Mouse (Mus musculus): ENCODE measurements around the gene Tbc1d10a. TPM values are rescaled to one million over a fixed set of nuclear protein-coding genes. Genes with fewer than 3 reads are reported as not detected.

The Tbc1d10a gene
- polyA plus RNA-seq, 1 experiment from 2014 or later, result 20.9 TPM

GRCm38 (mm10) chr11:4223393-4224188 is 37.0 kb downstream of the Tbc1d10a start:
- ATAC-seq (replicated peaks; ENCODE audit: extremely low read depth, insufficient read depth, low FRiP score), result no peak
- 36% methylated on average over 5 of the region's 7 CpGs for WGBS
- Histone ChIP-seq H3K36me3 (ENCODE audit: control insufficient read depth, insufficient read depth) (no peaks in the 10 kb centered on the region), H3K4me3 (ENCODE audit: low read length) (no peak overlapping the region), H3K9me3 (replicated peaks; ENCODE audit: control insufficient read depth, low read length) (no peaks in the 10 kb centered on the region), H3K27ac (ENCODE audit: low read length) (no peak overlapping the region), H3K9ac (ENCODE audit: low read length) (no peak overlapping the region), H3K4me1 (ENCODE audit: control insufficient read depth, insufficient read depth, low read length) (peaks cover 7% of the 10 kb centered on the region), H3K27me3 (ENCODE audit: control insufficient read depth, insufficient read depth, low read length) (no peaks in the 10 kb centered on the region), H3K4me2 (ENCODE audit: low read depth, low read length) (no peak overlapping the region)

- ATAC-seq (replicated peaks; ENCODE audit: extremely low read depth, insufficient read depth, low FRiP score), result no peak
- H3K36me3 ChIP-seq (ENCODE audit: control insufficient read depth, insufficient read depth), result no peaks in the 10 kb centered on the region
- no peak overlapping the region for H3K27ac ChIP-seq (ENCODE audit: low read length)
- no peaks in the 10 kb centered on the region for H3K27me3 ChIP-seq (ENCODE audit: control insufficient read depth, insufficient read depth, low read length)
- H3K4me1 ChIP-seq (ENCODE audit: control insufficient read depth, insufficient read depth, low read length), result peaks cover 2% of the 10 kb centered on the region
- H3K4me3 ChIP-seq (ENCODE audit: low read length), result no peak overlapping the region
- no peaks in the 10 kb centered on the region for H3K9me3 ChIP-seq (replicated peaks; ENCODE audit: control insufficient read depth, low read length)
- no peak overlapping the region for H3K9ac ChIP-seq (ENCODE audit: low read length)
- H3K4me2 ChIP-seq (ENCODE audit: low read depth, low read length), result no peak overlapping the region
- 50% methylated on average over 2 of the region's 2 CpGs for WGBS
Observed at GRCm38 (mm10) chr11:4224223-4224622, 37.6 kb downstream of the Tbc1d10a start.

- no peak for ATAC-seq (replicated peaks; ENCODE audit: extremely low read depth, insufficient read depth, low FRiP score)
Observed at GRCm38 (mm10) chr11:4226569-4227325, 40.2 kb downstream of the Tbc1d10a start.

GRCm38 (mm10) chr11:4228463-4228862 is 41.9 kb downstream of the Tbc1d10a start:
- no peak overlapping the region for H3K4me3 ChIP-seq (ENCODE audit: low read length)
- no peak overlapping the region for H3K27ac ChIP-seq (ENCODE audit: low read length)
- 29% methylated on average over 8 of the region's 8 CpGs for WGBS
- H3K4me1 ChIP-seq (ENCODE audit: control insufficient read depth, insufficient read depth, low read length), result no peaks in the 10 kb centered on the region
- no peaks in the 10 kb centered on the region for H3K9me3 ChIP-seq (replicated peaks; ENCODE audit: control insufficient read depth, low read length)
- no peaks in the 10 kb centered on the region for H3K27me3 ChIP-seq (ENCODE audit: control insufficient read depth, insufficient read depth, low read length)
- no peak overlapping the region for H3K9ac ChIP-seq (ENCODE audit: low read length)
- H3K4me2 ChIP-seq (ENCODE audit: low read depth, low read length), result no peak overlapping the region
- no peaks in the 10 kb centered on the region for H3K36me3 ChIP-seq (ENCODE audit: control insufficient read depth, insufficient read depth)
- no peak for ATAC-seq (replicated peaks; ENCODE audit: extremely low read depth, insufficient read depth, low FRiP score)

More at GRCm38 (mm10) chr11:4226569-4227325, 40.2 kb downstream of the Tbc1d10a start:
- Histone ChIP-seq H3K4me1 (ENCODE audit: control insufficient read depth, insufficient read depth, low read length) (no peaks in the 10 kb centered on the region), H3K27ac (ENCODE audit: low read length) (no peak overlapping the region), H3K9me3 (replicated peaks; ENCODE audit: control insufficient read depth, low read length) (no peaks in the 10 kb centered on the region), H3K4me3 (ENCODE audit: low read length) (no peak overlapping the region), H3K36me3 (ENCODE audit: control insufficient read depth, insufficient read depth) (no peaks in the 10 kb centered on the region), H3K4me2 (ENCODE audit: low read depth, low read length) (no peak overlapping the region), H3K27me3 (ENCODE audit: control insufficient read depth, insufficient read depth, low read length) (no peaks in the 10 kb centered on the region), H3K9ac (ENCODE audit: low read length) (no peak overlapping the region)
- 74% methylated on average over 5 of the region's 5 CpGs for WGBS

GRCm38 (mm10) chr11:4229841-4230240 is 43.3 kb downstream of the Tbc1d10a start:
- H3K9ac ChIP-seq (ENCODE audit: low read length), result no peak overlapping the region
- no peak for ATAC-seq (replicated peaks; ENCODE audit: extremely low read depth, insufficient read depth, low FRiP score)
- no peak overlapping the region for H3K27ac ChIP-seq (ENCODE audit: low read length)
- no peaks in the 10 kb centered on the region for H3K9me3 ChIP-seq (replicated peaks; ENCODE audit: control insufficient read depth, low read length)
- H3K36me3 ChIP-seq (ENCODE audit: control insufficient read depth, insufficient read depth), result no peaks in the 10 kb centered on the region
- H3K4me2 ChIP-seq (ENCODE audit: low read depth, low read length), result no peak overlapping the region
- WGBS, result 67% methylated on average over 4 of the region's 4 CpGs
- H3K4me1 ChIP-seq (ENCODE audit: control insufficient read depth, insufficient read depth, low read length), result no peaks in the 10 kb centered on the region
- no peaks in the 10 kb centered on the region for H3K27me3 ChIP-seq (ENCODE audit: control insufficient read depth, insufficient read depth, low read length)
- H3K4me3 ChIP-seq (ENCODE audit: low read length), result no peak overlapping the region

GRCm38 (mm10) chr11:4231435-4231834 is 44.8 kb downstream of the Tbc1d10a start:
- no peaks in the 10 kb centered on the region for H3K36me3 ChIP-seq (ENCODE audit: control insufficient read depth, insufficient read depth)
- no peaks in the 10 kb centered on the region for H3K9me3 ChIP-seq (replicated peaks; ENCODE audit: control insufficient read depth, low read length)
- no peak overlapping the region for H3K4me2 ChIP-seq (ENCODE audit: low read depth, low read length)
- H3K9ac ChIP-seq (ENCODE audit: low read length), result no peak overlapping the region
- 85% methylated on average over 2 of the region's 2 CpGs for WGBS
- ATAC-seq (replicated peaks; ENCODE audit: extremely low read depth, insufficient read depth, low FRiP score), result no peak
- no peak overlapping the region for H3K4me3 ChIP-seq (ENCODE audit: low read length)
- no peak overlapping the region for H3K27ac ChIP-seq (ENCODE audit: low read length)
- H3K27me3 ChIP-seq (ENCODE audit: control insufficient read depth, insufficient read depth, low read length), result no peaks in the 10 kb centered on the region
- no peaks in the 10 kb centered on the region for H3K4me1 ChIP-seq (ENCODE audit: control insufficient read depth, insufficient read depth, low read length)

- Histone ChIP-seq H3K9me3 (replicated peaks; ENCODE audit: control insufficient read depth, low read length) (no peaks in the 10 kb centered on the region), H3K4me2 (ENCODE audit: low read depth, low read length) (no peak overlapping the region), H3K4me3 (ENCODE audit: low read length) (no peak overlapping the region), H3K4me1 (ENCODE audit: control insufficient read depth, insufficient read depth, low read length) (no peaks in the 10 kb centered on the region), H3K36me3 (ENCODE audit: control insufficient read depth, insufficient read depth) (no peaks in the 10 kb centered on the region), H3K9ac (ENCODE audit: low read length) (no peak overlapping the region), H3K27ac (ENCODE audit: low read length) (no peak overlapping the region), H3K27me3 (ENCODE audit: control insufficient read depth, insufficient read depth, low read length) (no peaks in the 10 kb centered on the region)
- peak; percentile 21 for ATAC-seq (replicated peaks; ENCODE audit: extremely low read depth, insufficient read depth, low FRiP score)
- WGBS, result 38% methylated on average over 12 of the region's 12 CpGs
Observed at GRCm38 (mm10) chr11:4232644-4233043, 46.1 kb downstream of the Tbc1d10a start.

GRCm38 (mm10) chr11:4235052-4235655 is 48.6 kb downstream of the Tbc1d10a start:
- ATAC-seq (replicated peaks; ENCODE audit: extremely low read depth, insufficient read depth, low FRiP score), result no peak
- WGBS, result 80% methylated on average over 6 of the region's 6 CpGs
- Histone ChIP-seq H3K36me3 (ENCODE audit: control insufficient read depth, insufficient read depth) (no peaks in the 10 kb centered on the region), H3K27ac (ENCODE audit: low read length) (no peak overlapping the region), H3K4me2 (ENCODE audit: low read depth, low read length) (no peak overlapping the region), H3K27me3 (ENCODE audit: control insufficient read depth, insufficient read depth, low read length) (no peaks in the 10 kb centered on the region), H3K9ac (ENCODE audit: low read length) (no peak overlapping the region), H3K9me3 (replicated peaks; ENCODE audit: control insufficient read depth, low read length) (no peaks in the 10 kb centered on the region), H3K4me1 (ENCODE audit: control insufficient read depth, insufficient read depth, low read length) (no peaks in the 10 kb centered on the region), H3K4me3 (ENCODE audit: low read length) (no peak overlapping the region)
